Mouse (Mus musculus) midbrain, embryonic 13.5 days (tissue): ENCODE measurements around the gene Mrgbp. TPM values are rescaled to one million over a fixed set of nuclear protein-coding genes. Genes with fewer than 3 reads are reported as not detected.

Experiments
- ATAC-seq: fragments of 200-750 bp; cut with Nextera tagmentation; 2 replicates; pipeline ENCODE4 v1.8.0; 2017; ENCODE audit warnings: mild to moderate bottlenecking, moderate TSS enrichment, moderate library complexity
- H3K27ac ChIP-seq: fragments of 300-500 bp; sonication (generic); 2 replicates; pipeline ENCODE4 v1.5.1; 2015; ENCODE audit warnings: inconsistent platforms, mild to moderate bottlenecking, moderate library complexity
- H3K27me3 ChIP-seq: fragments of 300-500 bp; sonication (generic); 2 replicates; pipeline ENCODE4 v1.6.1; 2015; ENCODE audit warnings: mild to moderate bottlenecking, inconsistent platforms
- H3K36me3 ChIP-seq: fragments of 300-500 bp; sonication (generic); 2 replicates; pipeline ENCODE4 v1.6.1; 2015; ENCODE audit warnings: mild to moderate bottlenecking, inconsistent platforms
- H3K4me1 ChIP-seq: fragments of 300-500 bp; sonication (generic); replicated peaks from 2 replicates; pipeline ENCODE4 v1.6.1; 2015; ENCODE audit warnings: inconsistent platforms
- H3K4me2 ChIP-seq: fragments of 300-500 bp; sonication (generic); replicated peaks from 2 replicates; pipeline ENCODE4 v1.6.1; 2015; ENCODE audit warnings: moderate library complexity, mild to moderate bottlenecking, inconsistent platforms
- H3K4me3 ChIP-seq: fragments of 300-500 bp; sonication (generic); replicated peaks from 2 replicates; pipeline ENCODE4 v1.5.1; 2015; ENCODE audit warnings: mild to moderate bottlenecking, inconsistent platforms
- H3K9ac ChIP-seq: fragments of 300-500 bp; sonication (generic); replicated peaks from 2 replicates; pipeline ENCODE4 v1.6.1; 2015; ENCODE audit warnings: mild to moderate bottlenecking, inconsistent platforms
- H3K9me3 ChIP-seq: fragments of 300-500 bp; sonication (generic); 2 replicates; pipeline ENCODE4 v1.6.1; 2016; ENCODE audit warnings: mild to moderate bottlenecking, inconsistent platforms
- WGBS: fragments of 180-500 bp; shearing (Covaris S2); methylation state at CpG from one replicate; pipeline ENCODE4 v1.1.7; 2015; 5-methylcytosine and 5-hydroxymethylcytosine counted together
- polyA plus RNA-seq: library from polyadenylated mRNA; unstranded; fragments of >200 nt; fragmentation: Nextera tagmentation; extraction: Ambion mirVana; gene quantifications from 2 replicates; pipeline ENCODE4 v1.2.1, GENCODE M21; 2015

The Mrgbp gene
- polyA plus RNA-seq, 1 experiment from 2014 or later = 49.2 TPM

GRCm38 (mm10) chr2:180563296-180563695 is 17.8 kb upstream of the Mrgbp start:
- peaks cover 6% of the 10 kb centered on the region; the same call in 1 of the 2 replicates for H3K4me1 ChIP-seq
- no peak overlapping the region for H3K4me2 ChIP-seq
- no peaks in the 10 kb centered on the region for H3K36me3 ChIP-seq
- WGBS = 66% methylated on average over 6 of the region's 6 CpGs
- H3K9ac ChIP-seq = no peak overlapping the region
- H3K9me3 ChIP-seq = no peaks in the 10 kb centered on the region
- no peak overlapping the region for H3K27ac ChIP-seq
- no peak overlapping the region for H3K4me3 ChIP-seq
- peaks cover 9% of the 10 kb centered on the region; the same call in 1 of the 2 replicates for H3K27me3 ChIP-seq
- ATAC-seq = no peak

DNA sequence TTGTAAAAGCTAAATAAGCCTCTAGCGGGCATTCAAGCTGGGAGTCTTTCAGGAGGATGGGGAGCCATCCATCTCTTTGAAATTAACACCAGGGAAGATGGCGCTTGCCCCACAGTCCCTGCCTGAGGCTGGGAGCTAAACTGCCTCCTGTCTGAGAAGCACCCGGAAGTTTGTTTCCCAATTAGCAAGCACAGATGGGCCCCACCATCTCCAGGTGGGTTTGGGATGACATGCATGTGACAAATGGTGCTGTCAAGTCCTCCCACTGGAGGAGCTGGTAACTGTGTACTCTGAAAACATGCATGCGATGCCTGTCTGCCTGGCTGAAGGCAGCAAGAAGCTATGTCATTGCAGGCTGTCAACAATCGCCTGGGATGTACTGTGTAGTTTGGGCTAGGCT is 17.3 kb upstream of the Mrgbp start:
- H3K36me3 ChIP-seq = no peaks in the 10 kb centered on the region
- H3K27ac ChIP-seq = no peak overlapping the region
- ATAC-seq = no peak
- no peak overlapping the region for H3K9ac ChIP-seq
- WGBS = 44% methylated on average over 5 of the region's 5 CpGs
- H3K9me3 ChIP-seq = no peaks in the 10 kb centered on the region
- peaks cover 9% of the 10 kb centered on the region; the same call in 1 of the 2 replicates for H3K27me3 ChIP-seq
- no peak overlapping the region for H3K4me2 ChIP-seq
- no peak overlapping the region for H3K4me3 ChIP-seq
- peaks cover 7% of the 10 kb centered on the region for H3K4me1 ChIP-seq

GRCm38 (mm10) chr2:180566240-180566913 is 14.7 kb upstream of the Mrgbp start:
- Histone ChIP-seq H3K4me2 (no peak overlapping the region), H3K36me3 (no peaks in the 10 kb centered on the region), H3K4me1 (peaks cover 16% of the 10 kb centered on the region), H3K27me3 (peaks cover 14% of the 10 kb centered on the region; the same call in 1 of the 2 replicates), H3K4me3 (no peak overlapping the region), H3K27ac (no peak overlapping the region), H3K9ac (no peak overlapping the region), H3K9me3 (no peaks in the 10 kb centered on the region)
- WGBS = 36% methylated on average over 13 of the region's 13 CpGs
- no peak for ATAC-seq

GRCm38 (mm10) chr2:180569028-180569643 is 12.0 kb upstream of the Mrgbp start:
- Histone ChIP-seq H3K9me3 (no peaks in the 10 kb centered on the region), H3K4me3 (no peak overlapping the region), H3K4me1 (peaks cover 10% of the 10 kb centered on the region), H3K36me3 (no peaks in the 10 kb centered on the region), H3K27me3 (peaks cover 11% of the 10 kb centered on the region), H3K9ac (no peak overlapping the region), H3K4me2 (no peak overlapping the region), H3K27ac (no peak overlapping the region)
- no peak for ATAC-seq
- 49% methylated on average over 3 of the region's 3 CpGs for WGBS

DNA sequence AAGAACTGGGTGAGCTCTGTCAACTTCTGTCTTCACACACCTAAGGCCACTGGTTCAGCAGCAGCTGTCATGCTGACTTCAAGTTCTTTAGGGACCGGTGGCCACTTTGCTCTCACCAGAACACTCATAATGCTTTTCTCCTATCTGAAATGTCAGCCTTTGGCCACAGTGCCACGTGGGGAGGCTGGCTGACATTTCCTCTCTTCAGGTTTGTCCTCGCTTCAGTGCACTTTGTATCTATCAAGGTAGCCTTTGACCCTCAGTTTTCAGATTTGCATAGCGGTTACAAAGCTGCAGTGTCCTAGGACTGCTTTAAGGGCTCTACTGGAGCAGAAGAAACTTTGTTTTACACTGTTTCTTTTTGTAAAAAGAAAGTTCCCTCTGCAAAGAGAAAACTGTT is 4.6 kb upstream of the Mrgbp start:
- H3K9ac ChIP-seq = no peak overlapping the region
- no peak overlapping the region for H3K4me3 ChIP-seq
- no peaks in the 10 kb centered on the region for H3K9me3 ChIP-seq
- no peak for ATAC-seq
- no peaks in the 10 kb centered on the region for H3K36me3 ChIP-seq
- H3K4me2 ChIP-seq = no peak overlapping the region
- H3K27ac ChIP-seq = no peak overlapping the region
- WGBS = 33% methylated on average over 4 of the region's 4 CpGs
- H3K4me1 ChIP-seq = peaks cover 3% of the 10 kb centered on the region; the same call in 1 of the 2 replicates
- H3K27me3 ChIP-seq = peaks cover 22% of the 10 kb centered on the region

GRCm38 (mm10) chr2:180578686-180579085 is 2.4 kb upstream of the Mrgbp start:
- WGBS = 5% methylated on average over 3 of the region's 3 CpGs
- H3K9me3 ChIP-seq = no peaks in the 10 kb centered on the region
- peaks cover 11% of the 10 kb centered on the region for H3K4me1 ChIP-seq
- no peak overlapping the region for H3K9ac ChIP-seq
- peaks cover under 1% of the 10 kb centered on the region; the same call in 1 of the 2 replicates for H3K36me3 ChIP-seq
- peaks cover 22% of the 10 kb centered on the region for H3K27me3 ChIP-seq
- H3K27ac ChIP-seq = no peak overlapping the region
- no peak overlapping the region for H3K4me3 ChIP-seq
- ATAC-seq = no peak
- no peak overlapping the region for H3K4me2 ChIP-seq

DNA sequence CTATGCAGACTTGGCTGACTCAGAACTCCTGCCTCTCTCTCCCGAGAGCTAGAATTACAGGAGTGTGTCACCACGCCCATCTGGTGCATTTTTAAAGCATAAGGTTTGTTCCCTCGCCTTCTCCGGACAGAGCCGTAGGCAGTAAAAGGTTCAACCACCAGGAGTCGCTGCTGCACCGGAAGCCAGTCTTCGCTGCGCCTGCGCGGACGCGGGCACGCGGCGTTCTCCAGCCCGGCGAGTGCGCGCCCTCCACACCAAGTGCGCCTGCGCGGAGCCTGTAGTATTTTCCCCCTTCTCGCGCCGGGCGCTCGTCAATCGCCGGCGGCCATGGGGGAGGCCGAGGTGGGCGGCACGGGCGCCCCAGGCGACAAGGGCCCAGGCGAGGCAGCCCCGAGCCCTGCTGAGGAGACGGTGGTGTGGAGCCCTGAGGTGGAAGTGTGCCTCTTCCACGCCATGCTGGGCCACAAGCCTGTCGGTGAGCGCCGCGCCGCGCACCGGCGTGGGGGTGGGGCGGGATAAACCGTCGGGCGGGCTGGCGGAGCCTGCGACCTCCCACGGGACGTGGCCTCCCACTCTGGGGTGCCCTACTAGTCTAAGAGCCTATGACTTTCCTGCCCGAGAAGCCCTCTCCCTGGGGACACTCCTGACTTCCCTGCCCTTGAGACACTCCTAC is 1.5 kb downstream of the Mrgbp start:
- H3K9me3 ChIP-seq = no peaks in the 10 kb centered on the region
- WGBS = under 1% methylated on average over 48 of the region's 57 CpGs

GRCm38 (mm10) chr2:180583154-180583507 is 2.0 kb downstream of the Mrgbp start:
- Histone ChIP-seq H3K36me3 (peaks cover 33% of the 10 kb centered on the region), H3K4me2 (peak overlapping the region; percentile 85), H3K9ac (peak overlapping the region; percentile 98), H3K4me3 (peak overlapping the region; percentile 92), H3K9me3 (no peaks in the 10 kb centered on the region), H3K27ac (peak overlapping the region; percentile 83; the same call in 1 of the 2 replicates), H3K27me3 (peaks cover 22% of the 10 kb centered on the region), H3K4me1 (peaks cover 31% of the 10 kb centered on the region)
- peak; percentile 34 for ATAC-seq
- 29% methylated on average over 7 of the region's 7 CpGs for WGBS

More for the DNA sequence above, 1.5 kb downstream of the Mrgbp start:
- Histone ChIP-seq H3K27me3 (peaks cover 22% of the 10 kb centered on the region), H3K4me1 (peaks cover 31% of the 10 kb centered on the region), H3K4me3 (peak overlapping the region; percentile 92), H3K4me2 (peak overlapping the region; percentile 85), H3K27ac (peak overlapping the region; percentile 83), H3K9ac (peak overlapping the region; percentile 98), H3K36me3 (peaks cover 33% of the 10 kb centered on the region)
- ATAC-seq = peak; percentile 84

- peaks cover 63% of the 10 kb centered on the region for H3K36me3 ChIP-seq
- ATAC-seq = peak; percentile 6
Measured at GRCm38 (mm10) chr2:180588736-180589122, 7.6 kb downstream of the Mrgbp start.

DNA sequence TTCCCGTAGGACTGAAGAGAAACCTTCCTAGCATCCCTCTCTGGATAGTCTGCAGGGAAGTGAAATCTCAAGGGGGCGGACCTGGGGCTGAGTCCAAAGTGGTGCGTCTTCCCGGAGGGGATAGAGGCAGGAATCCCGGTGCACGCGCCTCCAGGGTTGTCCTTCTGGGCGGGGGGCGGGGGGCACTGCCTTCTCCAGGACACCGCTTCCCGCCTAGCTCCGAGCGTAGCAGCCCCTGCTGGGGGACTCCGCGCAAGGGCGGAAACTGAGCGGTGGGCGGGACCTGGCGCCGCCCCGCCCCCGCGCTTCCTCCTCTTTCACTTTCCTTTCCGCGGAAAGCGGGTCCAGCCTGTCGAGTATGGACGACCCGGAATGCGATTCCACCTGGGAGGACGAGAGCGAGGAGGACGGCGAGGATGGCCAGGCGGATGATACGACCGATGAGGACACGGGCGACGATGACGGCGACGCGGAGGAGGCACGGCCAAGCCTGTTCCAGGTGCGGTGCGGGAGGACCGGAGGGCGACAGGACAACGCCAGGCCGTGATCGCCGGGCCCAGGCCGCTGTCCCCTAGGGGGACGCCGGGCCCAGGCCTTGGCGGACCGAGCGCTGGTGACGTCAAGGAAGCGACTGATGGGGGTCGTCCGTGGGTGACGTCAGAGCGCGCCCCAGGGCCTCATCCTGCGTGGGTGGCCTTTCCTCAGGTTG is 8.2 kb downstream of the Mrgbp start, which contains the start of gene Ogfr:
Gene Ogfr, plus strand, starts transcription at position 123 of the 709 bp plus-strand sequence.
- H3K4me2 ChIP-seq = peak within 1 kb of the TSS; percentile 88
- under 1% methylated on average over 66 of the region's 67 CpGs for WGBS
- no peaks in the 10 kb centered on the region for H3K27me3 ChIP-seq
- peaks cover 36% of the 10 kb centered on the region for H3K4me1 ChIP-seq
- H3K9me3 ChIP-seq = no peaks in the 10 kb centered on the region; the same call in 1 of the 2 replicates
- peak within 1 kb of the TSS; percentile 87 for H3K4me3 ChIP-seq
- peak within 1 kb of the TSS; percentile 93 for H3K27ac ChIP-seq
- H3K9ac ChIP-seq = peak within 1 kb of the TSS; percentile 94
- H3K36me3 ChIP-seq = peaks cover 64% of the 10 kb centered on the region
- ATAC-seq = peak; percentile 92

More at GRCm38 (mm10) chr2:180588736-180589122, 7.6 kb downstream of the Mrgbp start:
- Histone ChIP-seq H3K27ac (peak overlapping the region; percentile 93), H3K4me2 (peak overlapping the region; percentile 88), H3K9ac (peak overlapping the region; percentile 94), H3K4me3 (peak overlapping the region; percentile 87), H3K9me3 (no peaks in the 10 kb centered on the region; the same call in 1 of the 2 replicates), H3K27me3 (no peaks in the 10 kb centered on the region), H3K4me1 (peaks cover 41% of the 10 kb centered on the region)
- 53% methylated on average over 6 of the region's 6 CpGs for WGBS

- Histone ChIP-seq H3K9me3 (no peaks in the 10 kb centered on the region), H3K36me3 (peaks cover 35% of the 10 kb centered on the region), H3K27me3 (peaks cover 38% of the 10 kb centered on the region), H3K4me2 (peak within 1 kb of the TSS; percentile 63), H3K4me3 (peak within 1 kb of the TSS; percentile 37), H3K27ac (peak within 1 kb of the TSS; percentile 19; the same call in 1 of the 2 replicates), H3K9ac (peak within 1 kb of the TSS; percentile 60), H3K4me1 (peaks cover 26% of the 10 kb centered on the region)
- ATAC-seq = no peak
- 50% methylated on average over 4 of the region's 4 CpGs for WGBS
Measured at GRCm38 (mm10) chr2:180597490-180597889, 16.4 kb downstream of the Mrgbp start, which contains the start of gene Col9a3. Col9a3 (plus strand) TSS chr2:180597790.
